Mouse (Mus musculus): ENCODE results near the gene Cyp2c29. TPM values are rescaled to one million over a fixed set of nuclear protein-coding genes. Genes with fewer than 3 reads are reported as not detected.

The Cyp2c29 gene
- polyA plus RNA-seq (2012; ENCODE audit: low replicate concordance): not detected in 2 replicates

DNA sequence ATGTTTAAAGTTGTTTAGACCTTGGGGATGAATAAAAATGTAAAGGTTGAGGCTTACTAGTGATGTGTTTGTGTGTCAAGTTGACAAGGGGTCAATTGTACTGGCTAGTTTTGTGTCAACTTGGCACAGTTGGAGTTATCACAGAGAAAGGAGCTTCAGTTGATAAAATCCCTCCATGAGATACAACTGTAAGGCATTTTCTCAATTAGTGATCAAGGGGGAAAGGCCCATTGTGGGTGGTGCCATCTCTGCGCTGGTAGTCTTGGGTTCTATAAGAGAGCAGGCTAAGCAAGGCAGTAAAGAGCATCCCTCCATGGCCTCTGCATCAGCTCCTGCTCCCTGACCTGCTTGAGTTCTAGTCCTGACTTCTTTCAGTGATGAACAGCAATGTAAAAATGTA lies at the start of gene Cyp2c29:
Gene Cyp2c29 (plus strand): TSS at position 301 of the 400 bp plus-strand sequence.

Other genes starting within 250 kb of the Cyp2c29 start
- gene Cyp2c65, start 208.4 kb upstream of the Cyp2c29 start, polyA plus RNA-seq (2012; ENCODE audit: low replicate concordance): not detected in 2 replicates
- gene Cyp2c66, start 155.5 kb upstream of the Cyp2c29 start, polyA plus RNA-seq (2012; ENCODE audit: low replicate concordance): not detected in 2 replicates
- gene Cyp2c38, start 193.7 kb downstream of the Cyp2c29 start, polyA plus RNA-seq (2012; ENCODE audit: low replicate concordance): not detected in 2 replicates
- gene Cyp2c39, start 241.5 kb downstream of the Cyp2c29 start, polyA plus RNA-seq (2012; ENCODE audit: low replicate concordance): not detected in 2 replicates